Mouse (Mus musculus) hindbrain, embryonic 13.5 days (tissue): ENCODE measurements around the gene Olfr1328. TPM values are rescaled to one million over a fixed set of nuclear protein-coding genes. Genes with fewer than 3 reads are reported as not detected.
"Not testable (repeated sequence)": the region's sequence is repeated elsewhere in the genome, so short reads cannot be mapped to it uniquely, and the experiment has no call there.

ENCODE experiments used
- ATAC-seq: fragments of 200-750 bp; cut with Nextera tagmentation; 2 replicates; pipeline ENCODE4 v1.8.0; 2017; ENCODE audit warnings: moderate TSS enrichment; ENCODE audit not compliant: low FRiP score
- H3K27ac ChIP-seq: fragments of 300-500 bp; sonication (generic); 2 replicates; pipeline ENCODE4 v1.5.1; 2015; ENCODE audit warnings: inconsistent platforms, mild to moderate bottlenecking, moderate library complexity
- H3K27me3 ChIP-seq: fragments of 300-500 bp; sonication (generic); 2 replicates; pipeline ENCODE4 v1.6.1; 2015; ENCODE audit warnings: mild to moderate bottlenecking, inconsistent platforms
- H3K36me3 ChIP-seq: fragments of 300-500 bp; sonication (generic); 2 replicates; pipeline ENCODE4 v1.6.1; 2015; ENCODE audit warnings: mild to moderate bottlenecking, inconsistent platforms
- H3K4me1 ChIP-seq: fragments of 300-500 bp; sonication (generic); replicated peaks from 2 replicates; pipeline ENCODE4 v1.6.1; 2015; ENCODE audit warnings: inconsistent platforms
- H3K4me2 ChIP-seq: fragments of 300-500 bp; sonication (generic); 2 replicates; pipeline ENCODE4 v1.6.1; 2015; ENCODE audit warnings: inconsistent platforms, mild to moderate bottlenecking, moderate library complexity
- H3K4me3 ChIP-seq: fragments of 300-500 bp; sonication (generic); 2 replicates; pipeline ENCODE4 v1.5.1; 2015; ENCODE audit warnings: mild to moderate bottlenecking, inconsistent platforms
- H3K9ac ChIP-seq: fragments of 300-500 bp; sonication (generic); 2 replicates; pipeline ENCODE4 v1.6.1; 2015; ENCODE audit warnings: mild to moderate bottlenecking, inconsistent platforms
- H3K9me3 ChIP-seq: fragments of 300-500 bp; sonication (generic); 2 replicates; pipeline ENCODE4 v1.6.1; 2016; ENCODE audit warnings: inconsistent platforms
- WGBS: fragments of 180-500 bp; shearing (Covaris S2); methylation state at CpG from one replicate; pipeline ENCODE4 v1.1.7; 2015; 5-methylcytosine and 5-hydroxymethylcytosine counted together
- polyA plus RNA-seq: library from polyadenylated mRNA; unstranded; fragments of >200 nt; fragmentation: Nextera tagmentation; extraction: Ambion mirVana; gene quantifications from 2 replicates; pipeline ENCODE4 v1.2.1, GENCODE M21; 2015

Gene Olfr1328
- not detected in 2 replicates for polyA plus RNA-seq

DNA sequence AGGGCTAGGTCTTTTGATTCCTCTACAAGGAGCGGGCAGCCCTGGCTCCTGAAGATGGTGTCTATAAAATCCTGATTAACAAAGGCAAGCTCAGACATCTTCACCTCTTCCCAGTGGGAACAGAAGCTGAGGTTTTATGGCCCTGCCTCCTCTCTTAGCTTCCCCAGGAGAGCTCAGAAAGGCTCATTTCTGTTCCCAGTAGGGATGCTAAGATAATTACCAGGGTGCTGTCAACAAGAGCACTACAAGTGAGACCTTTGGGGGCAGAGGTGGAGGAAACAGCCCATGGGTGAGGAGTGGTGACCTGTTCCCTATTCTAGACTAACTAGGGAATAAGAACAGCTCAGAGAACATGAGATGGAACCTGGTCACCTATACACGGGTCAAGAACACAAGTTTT, at the start of gene Olfr1328:
TSS of gene Olfr1328 (minus strand) at position 101 of the 400 bp plus-strand sequence.
- no peak for ATAC-seq
- H3K4me1 ChIP-seq, result no peaks in the 10 kb centered on the region
- no peak within 1 kb of the TSS for H3K27ac ChIP-seq
- 78% methylated on average over 2 of the region's 2 CpGs for whole genome bisulfite sequencing
- H3K9ac ChIP-seq, result no peak within 1 kb of the TSS
- no peaks in the 10 kb centered on the region for H3K9me3 ChIP-seq
- H3K36me3 ChIP-seq, result no peaks in the 10 kb centered on the region
- H3K4me2 ChIP-seq, result no peak within 1 kb of the TSS
- no peaks in the 10 kb centered on the region for H3K27me3 ChIP-seq
- H3K4me3 ChIP-seq, result no peak within 1 kb of the TSS

DNA sequence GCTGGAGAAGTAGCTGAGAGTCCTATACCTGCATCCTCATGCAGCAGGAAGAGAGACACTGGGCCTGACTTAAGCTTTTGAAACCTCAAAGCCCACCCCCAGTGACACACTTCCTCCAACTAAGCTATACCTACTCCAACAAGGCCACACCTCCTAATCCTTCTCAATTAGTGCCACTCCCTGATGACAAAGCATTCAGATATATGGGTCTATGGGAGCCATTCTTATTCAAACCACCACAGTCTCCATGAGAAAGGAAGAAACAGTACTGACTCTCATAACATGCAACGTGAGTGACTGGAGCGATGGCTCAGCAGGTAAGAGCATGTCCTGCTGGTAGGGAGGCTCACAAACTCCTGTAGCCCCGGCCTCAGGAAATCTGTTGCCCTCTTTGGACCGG, 46.9 kb upstream of the Olfr1328 start:
- WGBS, result 90% methylated on average over 4 of the region's 4 CpGs

DNA sequence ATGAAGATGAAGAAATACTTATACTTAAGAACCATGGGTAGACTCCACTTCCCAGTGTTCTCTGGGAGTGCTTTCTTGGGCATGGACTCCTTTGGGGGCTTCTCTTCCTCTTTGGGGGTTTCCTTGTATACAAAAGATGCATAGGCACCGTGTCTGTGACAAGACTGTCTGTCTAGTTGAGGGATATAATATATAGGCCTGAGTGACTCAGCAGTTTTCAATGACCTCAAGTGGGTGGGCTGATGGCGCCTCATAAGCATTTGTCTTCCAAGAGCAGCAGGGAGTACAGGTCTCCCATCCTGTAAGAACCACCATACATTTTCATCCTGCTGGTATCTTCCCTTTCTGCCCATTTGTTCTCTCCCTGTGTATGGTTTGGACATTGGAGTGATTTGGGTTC, 34.9 kb upstream of the Olfr1328 start:
- no peak overlapping the region for H3K27ac ChIP-seq
- no peak overlapping the region for H3K9ac ChIP-seq
- no peak overlapping the region for H3K4me3 ChIP-seq
- H3K27me3 ChIP-seq, result no peaks in the 10 kb centered on the region
- H3K4me2 ChIP-seq, result no peak overlapping the region
- no peaks in the 10 kb centered on the region for H3K4me1 ChIP-seq
- H3K9me3 ChIP-seq, result no peaks in the 10 kb centered on the region
- ATAC-seq, result no peak
- H3K36me3 ChIP-seq, result no peaks in the 10 kb centered on the region
- WGBS, result 96% methylated on average over 2 of the region's 2 CpGs

More for the DNA sequence above, 46.9 kb upstream of the Olfr1328 start:
- Histone ChIP-seq H3K4me2 (no peak overlapping the region), H3K9me3 (no peaks in the 10 kb centered on the region), H3K27ac (no peak overlapping the region), H3K4me1 (no peaks in the 10 kb centered on the region), H3K27me3 (no peaks in the 10 kb centered on the region), H3K4me3 (no peak overlapping the region), H3K36me3 (no peaks in the 10 kb centered on the region), H3K9ac (no peak overlapping the region)
- no peak for ATAC-seq

DNA sequence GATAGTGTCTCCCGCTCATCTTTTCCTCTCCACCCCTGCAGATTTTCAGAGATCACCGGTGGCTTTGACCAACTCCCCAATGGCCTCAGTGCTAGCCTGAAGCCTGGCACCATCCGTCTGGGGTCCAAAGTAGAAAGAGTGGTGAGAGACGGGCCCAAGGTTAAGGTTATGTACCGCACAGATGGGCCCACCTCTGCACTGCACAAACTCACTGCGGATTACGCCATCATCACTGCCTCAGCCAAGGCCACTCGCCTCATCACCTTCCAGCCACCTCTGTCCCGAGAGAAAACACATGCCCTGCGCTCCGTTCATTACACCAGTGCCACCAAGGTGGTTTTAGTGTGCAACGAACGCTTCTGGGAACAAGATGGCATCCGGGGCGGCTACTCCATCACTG, 29.3 kb upstream of the Olfr1328 start:
- Histone ChIP-seq H3K9ac (no peak overlapping the region), H3K4me1 (no peaks in the 10 kb centered on the region), H3K27ac (no peak overlapping the region), H3K36me3 (no peaks in the 10 kb centered on the region), H3K4me3 (no peak overlapping the region), H3K27me3 (no peaks in the 10 kb centered on the region), H3K4me2 (no peak overlapping the region), H3K9me3 (no peaks in the 10 kb centered on the region)
- 95% methylated on average over 15 of the region's 15 CpGs for WGBS
- no peak for ATAC-seq

DNA sequence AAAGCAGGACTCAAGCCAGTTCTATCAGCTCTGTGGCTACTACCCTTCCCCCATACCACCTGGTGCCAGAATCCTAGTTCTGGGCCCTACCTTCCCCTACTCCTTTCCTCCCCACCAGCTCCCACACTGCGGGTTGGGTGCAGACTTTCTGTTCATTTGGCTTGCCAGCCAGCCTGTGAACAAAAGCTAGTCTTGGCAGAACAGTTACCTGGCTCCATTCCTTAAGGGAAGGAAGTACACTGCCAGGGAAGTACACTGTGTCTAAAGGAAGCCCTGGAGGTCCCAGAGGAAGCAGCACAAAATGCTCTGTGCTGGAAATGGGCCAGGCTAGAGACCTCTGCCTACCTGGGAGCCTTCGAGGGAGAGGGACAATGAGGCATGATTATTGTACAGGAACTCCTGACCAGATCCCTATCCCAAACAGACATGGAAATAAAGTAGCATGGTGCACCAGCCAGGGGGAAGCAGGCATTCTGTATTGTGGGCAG, 22.8 kb upstream of the Olfr1328 start, which contains the start of gene Lao1:
TSS of gene Lao1 (plus strand) at position 438 of the 488 bp plus-strand sequence.
- 84% methylated on average over 2 of the region's 2 CpGs for WGBS
- no peaks in the 10 kb centered on the region for H3K4me1 ChIP-seq
- H3K27me3 ChIP-seq, result no peaks in the 10 kb centered on the region
- H3K9ac ChIP-seq, result no peak within 1 kb of the TSS
- no peak for ATAC-seq
- H3K27ac ChIP-seq, result no peak within 1 kb of the TSS
- H3K4me3 ChIP-seq, result no peak within 1 kb of the TSS
- H3K9me3 ChIP-seq, result no peaks in the 10 kb centered on the region
- no peaks in the 10 kb centered on the region for H3K36me3 ChIP-seq
- H3K4me2 ChIP-seq, result no peak within 1 kb of the TSS

DNA sequence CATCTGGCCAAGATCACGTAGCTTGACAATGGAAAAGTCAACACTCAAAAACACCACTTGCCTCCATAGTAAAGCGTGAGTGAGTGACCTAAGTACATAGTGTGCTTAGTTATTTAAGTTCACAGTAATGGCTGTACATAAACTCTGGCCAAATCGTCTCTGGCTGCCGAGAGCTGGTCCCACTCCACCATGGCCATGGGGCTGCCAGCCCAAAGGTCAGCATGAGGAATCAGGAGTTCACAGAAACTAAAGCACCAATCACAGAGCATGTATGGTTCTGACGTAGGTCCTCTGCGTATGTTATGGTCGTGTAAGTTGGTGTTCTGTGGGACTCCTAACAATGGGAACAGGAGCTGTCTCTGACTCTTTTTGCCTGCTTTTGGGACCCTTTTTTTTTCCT, 20.4 kb upstream of the Olfr1328 start:
- WGBS, result 94% methylated on average over 7 of the region's 7 CpGs
- Histone ChIP-seq H3K4me3 (no peak overlapping the region), H3K27me3 (no peaks in the 10 kb centered on the region), H3K27ac (no peak overlapping the region), H3K9ac (no peak overlapping the region), H3K4me1 (no peaks in the 10 kb centered on the region), H3K4me2 (no peak overlapping the region), H3K36me3 (no peaks in the 10 kb centered on the region), H3K9me3 (no peaks in the 10 kb centered on the region)
- no peak for ATAC-seq

DNA sequence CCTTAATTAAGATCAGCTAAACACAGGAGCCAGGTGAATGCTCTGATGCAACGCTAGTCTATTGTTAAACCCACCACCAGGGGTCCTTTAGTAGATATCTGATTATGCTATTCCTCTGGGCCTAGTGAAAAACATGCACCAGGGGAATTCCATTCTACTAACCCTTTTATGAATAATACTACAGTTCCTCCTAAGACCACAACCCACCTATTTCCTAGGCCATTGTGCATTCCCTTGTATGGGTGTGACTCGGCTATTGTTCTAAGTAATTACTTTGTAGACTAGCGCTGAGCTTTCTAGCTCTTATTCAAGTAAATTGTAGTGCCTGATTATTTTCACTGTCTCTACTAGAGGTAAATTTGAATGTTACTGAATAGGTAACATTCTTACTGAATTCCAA, 7.1 kb downstream of the Olfr1328 start:
- H3K4me1 ChIP-seq, H3K27ac ChIP-seq, ATAC-seq, H3K4me2 ChIP-seq, H3K9ac ChIP-seq, H3K36me3 ChIP-seq, H3K27me3 ChIP-seq, H3K9me3 ChIP-seq, H3K4me3 ChIP-seq: not testable (repeated sequence)
- 73% methylated on average over 3 of the region's 3 CpGs for WGBS

DNA sequence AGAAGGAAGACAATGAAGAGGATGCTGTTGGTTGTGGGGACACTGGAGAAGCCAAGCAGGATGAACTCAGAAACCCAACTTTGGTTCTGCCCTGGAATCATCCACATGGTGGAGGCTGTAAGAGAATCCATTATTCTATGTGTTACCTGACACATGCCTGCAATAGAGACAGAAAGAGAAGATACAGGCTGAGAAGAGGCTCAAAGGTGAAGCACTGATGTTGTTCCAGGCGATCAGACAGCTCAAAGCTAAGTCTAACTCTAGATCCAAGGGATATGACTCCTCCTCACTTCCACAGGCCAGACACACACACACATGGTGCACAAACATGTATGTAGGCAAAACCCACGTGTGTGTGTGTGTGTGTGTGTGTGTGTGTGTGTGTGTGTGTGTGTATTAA, 21.0 kb downstream of the Olfr1328 start, which contains the start of gene Olfr1329:
TSS of gene Olfr1329 (minus strand) at position 101 of the 400 bp plus-strand sequence.
- H3K4me3 ChIP-seq, H3K9ac ChIP-seq, H3K9me3 ChIP-seq, ATAC-seq, H3K36me3 ChIP-seq, H3K4me1 ChIP-seq, H3K4me2 ChIP-seq, H3K27ac ChIP-seq, H3K27me3 ChIP-seq: not testable (repeated sequence)
- 65% methylated on average over 2 of the region's 2 CpGs for WGBS

DNA sequence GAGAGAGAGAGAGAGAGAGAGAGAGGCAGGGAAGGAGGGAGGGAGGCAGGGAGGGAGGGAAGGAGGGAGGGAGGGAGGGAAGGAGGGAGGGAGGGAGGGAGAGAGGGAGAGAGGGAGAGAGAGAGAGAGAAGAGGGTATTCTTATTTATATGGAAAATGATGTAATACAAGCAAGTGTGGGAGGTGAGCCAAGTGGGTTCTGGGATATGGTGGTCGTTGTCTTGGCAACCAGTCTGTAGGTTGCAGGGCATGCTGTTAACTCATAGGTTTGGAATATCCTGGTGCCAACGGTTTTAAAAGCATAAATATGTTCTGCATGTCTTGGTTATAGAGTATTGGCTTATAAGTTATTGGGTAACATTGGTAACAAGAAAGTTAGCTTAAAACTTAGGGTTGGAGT, 36.4 kb downstream of the Olfr1328 start:
- H3K27ac ChIP-seq, result no peak overlapping the region
- 69% methylated on average over 2 of the region's 2 CpGs for WGBS
- H3K27me3 ChIP-seq, result no peaks in the 10 kb centered on the region
- no peaks in the 10 kb centered on the region for H3K4me1 ChIP-seq
- H3K36me3 ChIP-seq, result no peaks in the 10 kb centered on the region
- H3K9ac ChIP-seq, result no peak overlapping the region
- no peak for ATAC-seq
- no peaks in the 10 kb centered on the region for H3K9me3 ChIP-seq
- no peak overlapping the region for H3K4me2 ChIP-seq
- H3K4me3 ChIP-seq, result no peak overlapping the region

DNA sequence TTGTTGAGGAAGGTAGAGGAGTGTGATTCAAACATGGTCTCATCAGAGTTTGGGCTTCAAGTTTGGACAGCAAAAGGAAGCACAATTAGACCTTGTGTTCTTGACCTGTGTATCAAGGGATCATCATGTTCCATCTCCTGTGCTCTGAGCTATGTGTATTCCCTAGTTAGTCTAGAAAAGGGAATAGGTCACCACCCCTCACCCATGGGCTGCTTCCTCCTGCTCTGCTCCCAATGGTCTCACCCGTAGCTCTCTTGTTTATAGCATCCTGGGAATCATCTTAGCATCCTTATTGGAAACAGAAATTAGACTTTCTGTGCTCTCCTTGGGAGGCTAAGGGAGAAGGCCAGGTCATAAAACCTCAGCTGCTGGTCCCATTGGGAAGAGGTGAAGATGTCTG, 50.1 kb downstream of the Olfr1328 start, which contains the start of gene Olfr1330:
TSS of gene Olfr1330 (plus strand) at position 301 of the 400 bp plus-strand sequence.
- H3K4me3 ChIP-seq, result no peak within 1 kb of the TSS
- H3K27me3 ChIP-seq, result no peaks in the 10 kb centered on the region
- H3K27ac ChIP-seq, result no peak within 1 kb of the TSS
- no peak within 1 kb of the TSS for H3K4me2 ChIP-seq
- H3K36me3 ChIP-seq, result no peaks in the 10 kb centered on the region
- H3K9ac ChIP-seq, result no peak within 1 kb of the TSS
- H3K9me3 ChIP-seq, result no peaks in the 10 kb centered on the region
- no peaks in the 10 kb centered on the region for H3K4me1 ChIP-seq
- 95% methylated on average over 1 of the region's 1 CpGs for WGBS
- ATAC-seq, result no peak

Other genes with a start within 250 kb of the Olfr1328 start
- gene Olfr1342, start 245.9 kb downstream of the Olfr1328 start, polyA plus RNA-seq, result not detected in 2 replicates
- gene Olfr1341, start 235.1 kb downstream of the Olfr1328 start, polyA plus RNA-seq, result not detected in 2 replicates
- not detected in 2 replicates for gene Olfr1340, start 218.5 kb downstream of the Olfr1328 start, polyA plus RNA-seq
- not detected in 2 replicates for gene Olfr1339, start 206.4 kb downstream of the Olfr1328 start, polyA plus RNA-seq
- gene Olfr1338, start 179.9 kb downstream of the Olfr1328 start, polyA plus RNA-seq, result not detected in 2 replicates
- not detected in 2 replicates for gene Olfr1337, start 156.0 kb downstream of the Olfr1328 start, polyA plus RNA-seq
- not detected in 2 replicates for gene Olfr1335, start 128.7 kb downstream of the Olfr1328 start, polyA plus RNA-seq
- not detected in 2 replicates for gene Olfr1333, start 102.3 kb downstream of the Olfr1328 start, polyA plus RNA-seq
- not detected in 2 replicates for gene Olfr1331, start 74.0 kb downstream of the Olfr1328 start, polyA plus RNA-seq
- not detected in 2 replicates for gene Olfr1330, start 50.0 kb downstream of the Olfr1328 start, polyA plus RNA-seq
- gene Olfr1329, start 21.1 kb downstream of the Olfr1328 start, polyA plus RNA-seq, result not detected in 2 replicates
- not detected in 2 replicates for gene Lao1, start 23.0 kb upstream of the Olfr1328 start, polyA plus RNA-seq
- 94.4 and 96.5 TPM in 2 replicates for gene Slc2a1, start 170.1 kb upstream of the Olfr1328 start, polyA plus RNA-seq
- gene Zfp691, start 235.6 kb upstream of the Olfr1328 start, polyA plus RNA-seq, result 7.4 and 7.6 TPM in 2 replicates